Mouse (Mus musculus): ENCODE measurements around the gene Afg3l1.
"Not testable (repeated sequence)": the region's sequence is repeated elsewhere in the genome, so short reads cannot be mapped to it uniquely, and the experiment has no call there.

Afg3l1 gene

DNA sequence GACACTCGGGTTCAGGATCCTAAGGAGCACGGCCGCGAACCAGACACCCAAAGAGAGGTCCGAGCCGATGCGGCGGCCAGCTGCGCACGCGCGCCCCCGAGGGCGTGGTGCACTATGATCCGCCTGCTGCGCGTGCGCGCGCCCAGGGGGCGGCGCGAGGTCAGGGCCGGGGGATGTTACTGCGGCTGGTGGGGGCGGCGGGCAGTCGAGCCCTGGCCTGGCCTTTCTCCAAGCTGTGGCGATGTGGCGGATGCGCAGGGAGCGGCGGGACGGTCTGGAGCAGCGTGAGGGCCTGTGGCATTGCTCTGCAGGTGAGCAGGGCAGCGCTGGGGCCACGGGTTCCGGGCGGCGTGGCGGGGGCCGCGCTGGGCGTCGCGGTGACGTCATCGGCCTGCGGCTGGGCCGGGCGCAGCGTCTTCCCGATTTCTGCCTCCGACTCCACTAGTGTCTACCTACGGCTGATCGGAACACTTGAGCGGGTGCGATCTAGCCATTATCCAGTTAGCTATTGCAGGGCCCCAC lies at the start of gene Afg3l1:
Gene Afg3l1 (plus strand): TSS at position 167 of the 522 bp plus-strand sequence.
- peak; percentile 91 for DNase-seq (ENCODE audit: low spot score)

- no peak for DNase-seq (ENCODE audit: low spot score)
Observed at GRCm38 (mm10) chr8:123428343-123428893, 49.3 kb upstream of the Afg3l1 start.

DNA sequence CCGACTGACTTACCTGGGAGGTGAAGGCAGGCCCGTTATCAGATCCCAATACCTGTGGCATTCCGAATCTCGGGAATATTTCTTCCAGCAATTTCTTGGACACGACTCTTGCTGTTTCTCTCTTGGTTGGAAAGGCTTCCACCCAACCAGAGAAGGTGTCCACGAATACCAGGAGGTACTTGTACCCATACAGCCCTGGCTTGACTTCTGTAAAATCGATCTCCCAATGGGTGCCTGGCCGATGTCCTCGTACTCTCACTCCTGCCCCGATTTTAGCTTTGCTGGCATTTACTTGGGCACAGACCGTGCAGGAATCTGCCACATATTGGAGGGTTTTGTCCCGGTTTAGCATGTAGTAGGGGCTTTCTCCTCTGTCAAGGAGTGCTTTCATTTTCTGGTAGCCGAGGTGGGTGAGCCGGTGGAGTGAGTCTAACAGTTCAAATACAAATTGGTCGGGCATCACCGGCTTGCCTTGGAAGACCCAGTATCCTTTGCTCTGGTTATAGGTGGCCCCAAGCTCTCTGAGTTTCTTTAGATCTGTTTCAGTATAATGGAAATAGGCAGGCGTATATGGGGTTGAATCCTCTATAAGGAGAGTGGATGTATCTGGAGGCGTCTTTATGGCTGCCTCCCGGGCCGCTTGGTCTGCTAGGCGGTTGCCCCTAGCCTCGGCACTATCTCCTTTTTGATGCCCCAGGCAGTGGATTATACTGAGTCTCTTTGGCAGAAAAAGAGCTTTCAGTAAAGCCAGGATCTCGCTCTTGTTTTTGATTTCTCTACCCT lies 48.6 kb upstream of the Afg3l1 start:
- no peak for DNase-seq (ENCODE audit: low spot score)

- DNase-seq (ENCODE audit: low spot score): not testable (repeated sequence)
Observed at GRCm38 (mm10) chr8:123429722-123430013, 48.0 kb upstream of the Afg3l1 start.

- not testable (repeated sequence) for DNase-seq (ENCODE audit: low spot score)
Observed at GRCm38 (mm10) chr8:123430936-123431335, 46.8 kb upstream of the Afg3l1 start.

DNA sequence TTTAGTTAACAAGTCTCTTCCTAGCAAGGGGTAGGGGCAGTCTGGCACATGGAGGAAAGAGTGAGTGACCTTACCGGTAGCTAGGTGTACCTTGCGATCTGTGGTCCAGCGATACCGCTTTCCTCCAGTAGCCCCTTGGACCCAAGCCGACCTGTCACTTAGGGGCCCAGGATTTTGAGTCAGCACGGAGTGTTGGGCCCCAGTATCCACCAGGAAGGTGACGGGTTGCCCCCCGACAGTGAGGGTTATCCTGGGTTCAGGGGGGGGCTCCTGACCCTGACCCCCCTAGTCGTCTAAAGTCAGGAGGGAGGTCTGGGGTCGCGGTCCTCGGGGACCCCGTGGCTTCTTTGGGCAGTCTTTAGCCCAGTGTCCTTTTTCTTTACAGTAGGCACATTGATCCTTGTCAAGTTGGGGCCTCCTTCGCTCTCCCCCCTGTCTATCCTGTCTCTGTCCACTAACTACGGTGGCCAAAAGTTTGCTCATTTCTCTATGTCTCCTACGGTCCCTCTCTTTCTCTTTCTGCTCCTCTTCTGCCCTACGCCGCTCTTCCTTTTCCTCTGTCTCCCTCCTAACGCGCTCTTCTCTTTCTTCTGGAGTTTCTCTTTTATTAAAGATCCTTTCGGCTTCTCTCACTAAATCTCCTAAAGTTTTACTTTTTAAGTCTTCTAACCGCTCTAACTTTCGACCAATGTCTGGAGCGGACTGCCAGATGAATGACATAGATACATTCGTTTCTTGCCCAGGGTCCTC lies 45.9 kb upstream of the Afg3l1 start:
- no peak for DNase-seq (ENCODE audit: low spot score)

DNA sequence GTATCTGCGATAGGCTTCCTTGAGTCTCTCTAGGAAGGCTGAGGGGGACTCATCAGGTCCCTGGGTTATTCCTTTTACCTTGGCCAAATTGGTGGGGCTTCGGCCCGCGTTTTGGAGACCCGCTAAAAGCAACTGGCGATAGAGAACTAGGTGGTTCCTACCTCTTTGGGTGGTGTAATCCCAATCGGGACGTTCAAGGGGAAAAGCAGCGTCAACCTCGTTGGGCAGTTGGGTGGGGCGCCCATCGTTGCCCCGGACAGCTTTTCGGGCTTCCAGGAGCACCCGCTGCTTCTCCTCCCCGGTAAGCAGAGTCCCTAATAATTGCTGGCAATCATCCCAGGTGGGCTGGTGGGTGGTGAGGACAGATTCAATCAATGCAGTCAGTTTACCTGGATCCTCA lies 45.3 kb upstream of the Afg3l1 start:
- DNase-seq (ENCODE audit: low spot score): no peak

DNA sequence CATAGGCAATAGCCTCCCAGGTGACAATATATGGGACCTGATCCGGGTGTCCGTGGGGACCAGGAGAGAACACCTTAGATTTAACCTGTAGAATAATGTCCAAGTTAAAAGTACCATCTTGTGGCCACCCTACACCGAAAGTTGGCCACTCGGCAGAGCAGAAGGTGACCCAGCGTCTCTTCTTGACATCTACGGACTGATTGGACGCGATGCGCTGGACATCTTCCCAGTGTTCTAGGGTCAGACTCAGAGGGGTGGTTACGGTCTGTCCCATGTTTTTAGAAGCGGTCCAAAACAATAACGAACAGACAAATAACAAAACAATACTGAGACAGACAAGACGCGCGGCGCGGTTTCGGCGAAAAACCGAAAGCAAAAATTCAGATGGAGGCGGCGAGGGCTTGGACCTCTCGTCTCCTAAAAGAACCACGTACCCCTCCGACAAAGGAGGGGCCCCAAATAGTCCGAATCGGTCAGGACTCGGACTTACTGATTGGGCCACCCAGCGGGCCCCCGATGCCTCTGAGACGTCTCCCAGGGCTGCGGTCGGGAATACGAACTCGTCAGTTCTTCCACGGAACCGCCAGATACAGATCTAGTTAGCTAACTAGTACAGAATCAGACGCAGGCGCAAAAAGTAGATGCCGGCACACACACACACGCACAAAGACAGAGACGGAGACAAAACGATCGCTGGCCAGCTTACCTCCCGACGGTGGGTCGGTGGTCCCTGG lies 44.3 kb upstream of the Afg3l1 start:
- DNase-seq (ENCODE audit: low spot score): not testable (repeated sequence)

GRCm38 (mm10) chr8:123441788-123442187 lies 35.9 kb upstream of the Afg3l1 start:
- DNase-seq (ENCODE audit: low spot score): no peak

DNA sequence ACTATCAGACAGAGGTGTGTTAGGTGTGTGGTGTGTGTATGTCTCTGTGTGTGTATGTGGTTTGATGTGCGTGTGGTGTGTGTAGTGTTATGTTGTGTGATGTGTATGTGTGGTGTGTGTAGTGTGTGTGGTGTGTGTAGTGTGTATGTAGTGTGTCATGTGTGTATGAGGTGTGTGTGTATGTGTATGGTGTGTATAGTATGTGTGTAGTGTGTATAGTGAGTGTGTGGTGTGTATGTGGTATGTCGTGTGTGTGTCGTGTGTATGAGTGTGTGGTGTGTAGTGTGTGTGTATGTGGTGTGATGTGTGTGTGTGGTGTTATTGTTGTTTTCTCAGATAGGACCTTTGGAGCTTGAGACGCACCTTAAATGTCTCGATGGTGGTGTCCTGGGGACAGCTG lies 35.4 kb upstream of the Afg3l1 start:
- DNase-seq (ENCODE audit: low spot score): no peak

DNA sequence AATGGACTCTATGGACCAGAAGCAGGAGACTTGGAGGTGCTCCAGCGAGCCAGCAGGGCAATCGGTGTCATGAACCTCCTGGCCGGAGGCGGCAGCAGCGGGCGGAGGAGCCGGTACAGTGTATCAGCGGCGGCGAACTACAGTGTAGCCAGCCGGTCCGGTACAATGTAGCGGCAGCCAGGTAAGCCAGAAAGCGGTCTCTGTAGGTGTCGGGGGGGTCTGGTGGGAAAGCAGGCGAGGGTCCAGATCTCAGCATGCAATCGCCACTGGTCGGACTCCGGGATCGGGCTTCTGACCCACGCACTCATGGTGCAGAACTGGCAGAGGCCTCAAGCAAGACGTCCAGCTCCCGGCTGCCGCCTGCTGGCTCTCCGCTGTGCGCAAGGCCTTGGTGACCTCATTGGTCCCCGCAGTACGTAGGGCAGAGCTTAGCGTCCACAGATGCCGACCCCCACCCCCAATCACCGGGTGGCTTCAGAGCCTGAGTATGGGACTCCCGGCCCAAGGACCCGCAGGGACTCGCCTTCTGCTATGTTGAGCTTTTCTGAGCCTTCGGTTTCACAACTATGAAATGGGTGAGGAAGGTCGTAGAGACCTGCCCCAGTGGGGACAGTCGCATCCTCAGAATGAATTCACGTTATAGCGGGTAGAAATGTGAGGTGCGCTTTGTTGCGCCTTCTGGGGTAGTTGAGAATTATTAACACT lies 34.7 kb upstream of the Afg3l1 start:
- DNase-seq (ENCODE audit: low spot score): peak; percentile 90

GRCm38 (mm10) chr8:123443576-123443921 lies 34.2 kb upstream of the Afg3l1 start:
- DNase-seq (ENCODE audit: low spot score): no peak

DNA sequence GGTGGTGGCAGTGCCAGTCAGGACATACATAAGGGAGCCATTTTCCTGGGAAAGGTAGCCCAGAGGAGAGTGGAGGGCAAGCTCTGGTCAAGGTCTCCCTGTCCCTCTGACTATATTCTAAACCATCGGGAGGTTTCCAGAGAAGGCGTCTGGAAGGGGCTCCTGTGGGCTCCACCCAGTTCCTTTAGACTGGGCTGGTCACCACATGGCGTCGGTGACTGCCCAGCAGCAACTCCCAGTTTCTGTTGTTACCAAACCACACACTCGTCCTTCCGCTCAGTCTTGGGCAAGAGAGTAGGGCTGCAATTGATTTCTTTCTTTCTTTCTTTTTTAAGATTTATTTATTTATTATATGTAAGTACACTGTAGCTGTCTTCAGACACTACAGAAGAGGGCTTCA lies 33.6 kb upstream of the Afg3l1 start:
- DNase-seq (ENCODE audit: low spot score): no peak

GRCm38 (mm10) chr8:123445981-123446380 lies 31.7 kb upstream of the Afg3l1 start:
- DNase-seq (ENCODE audit: low spot score): no peak

DNA sequence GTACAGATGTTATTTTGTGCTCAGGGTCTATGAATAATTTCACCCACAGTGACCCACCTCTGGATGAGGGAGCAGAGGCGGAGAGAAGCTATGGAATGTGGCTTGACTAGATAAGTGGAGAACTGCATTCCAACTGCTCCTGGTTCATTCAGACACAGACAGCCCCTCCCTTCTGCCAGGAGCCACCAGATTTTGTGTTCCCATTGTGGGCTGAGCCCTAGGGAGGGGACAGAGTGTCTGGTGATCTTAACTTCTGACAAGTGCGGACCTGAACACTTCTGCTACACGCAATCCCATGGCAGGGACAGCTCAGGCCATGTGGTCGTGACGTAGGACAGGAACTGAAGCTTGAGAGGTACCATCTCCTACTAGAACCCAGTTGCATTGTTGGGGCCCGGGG lies 30.9 kb upstream of the Afg3l1 start:
- no peak for DNase-seq (ENCODE audit: low spot score)

DNA sequence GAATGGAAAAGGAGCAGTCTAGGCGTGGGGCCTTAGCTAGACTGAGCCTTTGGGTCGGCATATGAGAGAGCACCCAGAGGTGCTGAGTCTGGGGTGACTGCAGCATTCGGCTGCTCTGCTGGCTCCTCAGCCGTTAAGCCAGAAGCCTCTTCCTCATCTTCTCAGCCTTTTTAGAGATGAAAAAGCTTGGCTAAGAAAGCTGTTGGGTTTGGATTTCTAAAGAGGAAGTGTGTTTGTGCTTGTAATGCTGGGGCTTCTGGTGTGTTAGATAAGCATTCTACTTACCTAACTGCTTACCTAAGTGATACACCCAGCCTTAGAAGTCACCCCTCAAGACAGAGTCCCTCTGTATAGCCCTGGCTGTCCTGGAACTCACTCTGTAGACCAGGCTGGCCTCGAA lies 26.9 kb upstream of the Afg3l1 start:
- no peak for DNase-seq (ENCODE audit: low spot score)

- not testable (repeated sequence) for DNase-seq (ENCODE audit: low spot score)
Observed at GRCm38 (mm10) chr8:123451747-123452146, 26.0 kb upstream of the Afg3l1 start.

DNA sequence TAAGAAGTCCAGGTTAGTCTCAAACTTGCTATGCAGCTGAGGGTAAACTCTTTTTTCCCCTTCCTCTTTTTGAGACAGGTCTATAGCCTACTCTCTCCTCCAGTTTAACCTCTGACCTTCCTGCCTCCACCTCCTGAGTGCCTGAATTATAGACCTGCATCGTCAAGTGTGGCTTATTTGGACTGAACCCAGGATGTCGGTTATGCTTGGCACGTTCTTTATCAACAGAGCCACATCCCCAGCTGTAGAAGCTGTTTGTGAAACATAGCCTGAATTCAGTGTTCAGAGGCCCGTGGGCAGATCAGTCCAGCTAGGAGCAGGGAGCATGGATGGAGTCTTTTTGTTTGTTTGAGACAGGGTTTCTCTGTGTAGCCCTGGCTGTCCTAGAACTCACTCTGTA lies 25.6 kb upstream of the Afg3l1 start:
- no peak for DNase-seq (ENCODE audit: low spot score)

GRCm38 (mm10) chr8:123453291-123453690 lies 24.4 kb upstream of the Afg3l1 start:
- no peak for DNase-seq (ENCODE audit: low spot score)

DNA sequence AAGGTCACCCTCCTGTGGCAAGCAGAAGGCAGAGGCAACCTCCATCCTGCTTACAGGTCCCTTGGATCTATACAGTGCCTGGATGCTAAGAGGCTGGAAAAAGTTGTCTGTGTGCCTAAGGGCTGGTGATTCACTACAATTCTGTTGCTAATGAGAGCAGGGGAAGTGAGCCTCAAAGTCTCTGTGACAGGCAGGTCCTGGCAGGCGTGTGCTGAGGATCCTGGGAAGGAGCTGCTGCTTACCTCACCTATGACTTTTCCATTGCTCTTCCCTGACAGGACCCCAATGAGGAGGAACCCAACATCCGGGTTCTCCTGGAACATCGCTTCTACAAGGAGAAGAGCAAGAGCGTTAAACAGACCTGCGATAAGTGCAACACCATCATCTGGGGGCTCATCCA lies 23.8 kb upstream of the Afg3l1 start:
- no peak for DNase-seq (ENCODE audit: low spot score)

DNA sequence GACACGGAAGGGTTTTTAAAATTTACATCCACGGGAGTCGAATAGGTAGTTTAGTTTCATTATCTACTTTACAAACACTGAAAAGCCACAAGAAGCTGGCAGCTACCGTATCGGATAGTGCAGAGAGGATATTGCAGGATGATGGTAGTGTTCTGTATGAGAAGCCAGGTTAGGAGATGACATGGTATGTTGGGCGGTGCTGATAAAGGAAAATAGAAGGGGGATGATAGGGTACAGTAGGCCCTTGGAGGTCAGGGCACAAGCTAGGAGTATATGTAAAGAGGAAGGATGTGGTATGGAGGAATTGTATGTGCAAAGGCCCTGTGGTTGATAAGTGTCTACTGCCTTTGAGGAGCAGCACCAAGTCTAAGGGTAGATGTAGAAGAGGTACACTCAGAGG lies 23.1 kb upstream of the Afg3l1 start:
- no peak for DNase-seq (ENCODE audit: low spot score)

GRCm38 (mm10) chr8:123463651-123464050 lies 14.1 kb upstream of the Afg3l1 start:
- no peak for DNase-seq (ENCODE audit: low spot score)

All from lung, postnatal 25 days (tissue).